Mouse (Mus musculus) adrenal gland, postnatal 36 days (tissue): ENCODE measurements around the gene Fbxw11. TPM values are rescaled to one million over a fixed set of nuclear protein-coding genes. Genes with fewer than 3 reads are reported as not detected.
"Not testable (repeated sequence)": the region's sequence is repeated elsewhere in the genome, so short reads cannot be mapped to it uniquely, and the experiment has no call there.

Source experiments
- DNase-seq, 2 experiments: peaks; one replicate each; pipeline ENCODE4 v3.0.0; 2021; ENCODE audit warnings: mixed read lengths in 1 of 2
- total RNA-seq, 2 experiments: library from RNA; stranded (reverse); gene quantifications; 2 replicates each; pipeline ENCODE4 v1.2.3; 2021

Gene Fbxw11
- total RNA-seq, 2 experiments from 2014 or later, result 107 to 111 TPM

DNA sequence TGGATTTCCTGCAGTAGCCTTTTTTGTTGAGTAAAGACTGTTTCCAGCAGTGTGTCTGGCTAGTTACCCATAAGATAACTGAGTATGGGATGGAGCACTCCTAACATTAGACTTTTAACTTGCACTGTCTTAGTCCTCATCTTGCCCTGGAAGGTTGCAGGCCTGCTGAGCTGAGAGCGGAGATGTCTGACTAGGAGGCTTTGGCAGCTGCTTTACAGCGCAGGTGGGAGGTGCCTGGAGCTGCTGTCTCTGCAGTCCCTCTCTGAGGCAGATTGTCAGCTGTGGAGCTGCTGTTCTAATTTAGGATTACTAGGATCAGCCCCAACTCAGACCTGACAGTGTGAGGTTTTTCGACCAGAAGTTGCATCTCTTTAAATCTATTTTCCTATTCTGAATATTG is 34.3 kb downstream of the Fbxw11 start:
- DNase-seq, result no peak

DNA sequence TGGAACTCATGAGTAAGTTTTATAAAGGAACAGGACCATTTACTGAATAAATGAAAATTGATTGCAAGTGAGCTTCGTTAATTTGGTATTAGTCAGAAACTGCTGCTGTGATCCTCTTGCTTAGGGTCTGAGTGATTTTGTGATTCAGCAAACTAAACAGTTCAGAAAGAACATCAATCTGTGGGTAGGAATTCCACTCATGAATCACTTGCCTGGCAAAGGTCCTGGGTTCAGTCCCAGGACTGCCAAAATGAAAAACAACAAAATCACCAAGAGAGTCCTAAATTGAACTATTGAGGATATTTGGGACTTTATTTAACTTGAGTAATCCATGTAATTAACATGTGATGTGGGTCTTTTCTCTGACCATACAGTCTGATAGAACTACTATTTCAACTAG is 35.3 kb downstream of the Fbxw11 start:
- peak; percentile 50 to 59 for DNase-seq

GRCm38 (mm10) chr11:32679091-32679490 is 36.6 kb downstream of the Fbxw11 start:
- DNase-seq, result not testable (repeated sequence)

DNA sequence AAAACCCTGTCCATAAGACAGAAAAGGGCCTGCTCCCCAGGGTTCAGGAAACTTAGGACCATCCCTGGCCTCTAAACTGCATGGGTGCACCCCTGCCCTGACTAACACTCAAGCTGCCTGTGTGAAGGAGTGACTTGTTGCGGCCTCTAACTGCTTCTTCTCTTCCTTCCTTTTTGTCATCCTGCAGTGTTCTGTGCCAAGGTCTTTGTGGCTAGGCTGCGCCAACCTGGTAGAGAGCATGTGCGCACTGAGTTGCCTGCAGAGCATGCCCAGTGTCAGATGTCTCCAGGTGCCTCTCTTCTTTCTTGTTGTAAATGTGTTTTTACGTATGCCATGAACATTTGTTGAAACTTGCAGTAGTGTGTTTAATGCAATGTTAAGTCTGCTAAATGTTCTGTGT is 37.5 kb downstream of the Fbxw11 start:
- DNase-seq, result peak; percentile 75 to 84

DNA sequence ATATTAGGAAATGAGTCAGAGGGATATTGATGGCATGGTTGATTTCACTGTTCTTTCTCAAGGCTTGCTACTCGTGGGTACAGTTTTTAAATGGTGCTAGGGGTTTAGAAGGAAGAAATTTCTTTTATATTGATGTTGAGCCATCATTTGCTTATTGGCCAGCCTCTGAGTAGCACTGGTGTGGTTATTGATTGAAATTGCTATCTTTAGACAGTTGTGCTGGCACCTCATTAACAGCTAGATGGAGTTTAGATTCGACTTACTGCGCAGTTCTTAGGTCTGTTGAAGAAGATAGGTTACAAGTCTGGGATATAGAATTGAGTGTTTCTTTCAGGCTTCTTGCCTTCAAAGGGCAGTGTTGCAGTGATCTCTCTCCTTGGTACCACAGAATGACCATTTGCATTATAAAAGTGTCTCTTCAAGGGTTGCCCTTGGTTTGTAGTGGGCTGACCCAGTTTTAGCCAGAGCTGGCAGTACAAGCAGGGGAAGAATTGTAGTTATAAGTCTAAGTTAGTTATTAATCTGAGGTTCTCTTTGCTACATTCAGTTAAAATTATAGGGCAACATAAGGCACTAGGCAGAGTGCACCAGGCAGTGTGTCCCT is 38.8 kb downstream of the Fbxw11 start:
- no peak for DNase-seq

DNA sequence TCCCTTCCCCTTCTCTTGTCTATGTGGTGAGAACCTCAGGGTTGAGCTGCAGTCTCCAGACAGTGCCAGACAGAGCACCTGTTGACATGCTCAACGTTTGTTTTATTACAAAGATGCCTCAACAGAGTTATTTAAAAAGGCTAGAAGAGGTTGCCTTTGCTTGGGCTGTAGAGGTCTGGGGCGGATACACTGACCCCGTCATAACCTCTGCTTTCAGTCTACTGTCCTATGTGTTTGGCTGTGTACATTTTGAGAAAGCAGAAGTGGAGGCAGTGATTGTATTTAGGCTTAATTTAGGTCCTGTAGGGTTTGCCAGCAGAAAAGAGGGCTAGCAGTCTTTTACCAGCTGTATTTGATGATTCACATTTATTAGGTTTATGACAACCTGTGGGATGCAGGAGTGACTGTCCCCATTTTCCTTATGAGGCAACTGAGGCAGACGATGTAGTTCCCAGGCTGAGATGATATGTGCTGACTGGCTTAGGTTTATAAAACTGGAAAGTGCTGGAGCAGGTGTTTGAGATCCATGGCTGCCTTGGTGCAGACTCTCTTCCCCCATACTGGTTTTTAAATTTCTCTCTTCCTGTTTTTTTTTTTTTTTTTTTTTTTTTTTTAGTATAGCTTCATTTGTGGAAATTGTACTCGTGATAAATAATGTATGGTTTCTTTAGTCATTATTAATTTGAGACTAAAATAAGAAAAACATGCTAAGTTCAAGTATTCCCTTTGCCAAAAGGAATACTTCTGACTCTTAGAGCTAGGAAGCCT is 40.0 kb downstream of the Fbxw11 start:
- no peak for DNase-seq

DNA sequence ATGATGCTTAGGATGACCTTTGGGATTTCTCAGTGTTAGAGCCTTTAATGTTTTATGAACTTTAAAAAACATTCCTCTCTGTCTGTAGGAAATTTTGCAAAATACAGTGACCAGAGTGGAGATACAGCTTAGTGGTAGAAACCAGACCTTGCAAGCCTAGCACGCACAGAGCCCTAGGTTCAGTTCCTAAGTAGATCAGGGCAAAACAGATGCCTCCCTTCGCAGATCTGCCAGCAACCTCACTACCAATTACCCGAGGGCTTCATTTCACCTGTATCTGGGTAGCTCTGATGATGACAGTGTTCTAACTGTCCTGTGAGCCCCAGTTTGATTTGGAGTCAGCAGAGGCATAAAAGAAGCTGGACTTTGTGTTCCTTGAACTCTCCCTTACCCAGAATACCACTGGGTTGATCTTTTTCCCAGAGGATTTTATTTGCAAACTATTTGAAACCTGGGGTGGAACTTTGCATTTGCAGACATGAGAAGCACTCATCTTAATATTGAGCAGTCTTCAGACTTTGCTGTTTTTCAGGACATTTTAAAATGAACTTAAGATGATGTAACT is 42.2 kb downstream of the Fbxw11 start:
- DNase-seq, result no peak

- no peak for DNase-seq
Measured at GRCm38 (mm10) chr11:32688245-32688855, 45.8 kb downstream of the Fbxw11 start.

DNA sequence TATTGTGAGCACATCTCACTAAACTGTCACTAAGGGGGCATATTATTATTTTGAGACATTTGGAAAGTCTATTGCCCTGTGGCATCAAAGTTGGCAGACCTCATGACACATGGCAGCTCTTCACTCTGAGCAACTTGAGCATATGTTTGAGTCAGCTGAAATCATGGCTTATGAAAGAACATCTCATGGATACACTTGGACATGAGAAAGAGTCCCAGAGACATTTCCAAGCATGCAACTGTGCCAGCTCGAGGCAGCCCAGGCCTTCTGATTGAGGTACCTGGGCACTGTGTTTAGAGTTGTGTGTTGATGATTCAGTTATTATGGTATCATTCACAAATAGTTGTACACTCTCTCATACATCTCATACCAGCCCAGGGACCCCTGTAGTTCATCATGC is 47.0 kb downstream of the Fbxw11 start:
- no peak for DNase-seq

- no peak for DNase-seq
Measured at GRCm38 (mm10) chr11:32692834-32693233, 50.3 kb downstream of the Fbxw11 start.

DNA sequence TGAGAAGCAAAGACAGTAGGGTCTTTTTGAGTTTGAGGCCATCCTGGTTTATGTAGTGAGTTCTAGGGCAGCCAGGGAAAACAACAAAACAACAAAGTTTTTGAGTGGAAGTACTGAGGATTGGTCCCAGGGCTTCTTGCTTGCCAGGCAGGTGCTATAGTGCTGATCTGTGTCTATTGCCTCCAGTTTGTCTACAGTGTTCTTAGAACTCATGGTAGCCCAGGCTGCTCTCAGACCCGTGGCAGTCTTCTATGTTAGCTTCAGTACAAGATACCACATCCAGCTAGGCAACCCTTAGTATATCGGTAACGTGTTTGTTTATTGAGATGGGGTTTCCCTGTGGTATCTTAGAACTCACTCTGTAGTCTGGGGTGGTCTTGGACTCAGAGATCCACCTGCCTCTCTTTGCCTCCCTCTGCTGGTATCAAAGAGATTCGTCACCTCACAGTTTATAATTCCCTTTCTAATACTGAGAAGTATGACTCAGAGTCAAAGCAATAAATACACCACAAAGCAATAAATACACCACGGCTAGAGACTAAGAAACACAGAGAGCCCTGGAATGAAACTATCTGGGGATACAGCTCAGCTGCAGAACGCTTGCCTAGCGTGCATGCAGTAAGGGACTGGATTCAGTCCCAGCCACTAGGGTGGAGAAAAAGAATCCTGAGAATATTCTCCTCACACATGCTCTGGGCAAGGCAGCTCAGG is 51.1 kb downstream of the Fbxw11 start:
- no peak for DNase-seq

- DNase-seq, result not testable (repeated sequence)
Measured at GRCm38 (mm10) chr11:32694322-32695003, 51.9 kb downstream of the Fbxw11 start.

GRCm38 (mm10) chr11:32696446-32697090 is 54.0 kb downstream of the Fbxw11 start:
- DNase-seq, result no peak

DNA sequence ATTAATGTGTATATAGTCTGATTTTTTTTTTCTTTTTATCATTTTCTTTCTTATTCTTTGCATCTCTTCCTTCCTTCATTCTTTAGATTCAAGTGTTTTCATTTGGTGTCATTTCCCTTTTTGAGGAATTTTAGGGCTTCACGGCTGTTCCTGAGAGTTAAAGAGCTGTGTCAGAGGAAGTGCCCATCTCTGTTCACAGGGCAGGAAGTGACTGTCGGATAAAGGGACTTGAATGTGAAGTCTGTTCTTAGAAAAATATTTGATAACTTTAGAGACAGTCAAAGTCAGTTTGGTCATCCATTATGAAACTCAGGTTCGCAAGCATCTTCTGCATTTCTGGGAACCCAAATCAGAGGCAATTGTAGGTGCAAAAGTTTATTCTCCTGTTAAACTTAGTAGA is 55.2 kb downstream of the Fbxw11 start:
- DNase-seq, result no peak

DNA sequence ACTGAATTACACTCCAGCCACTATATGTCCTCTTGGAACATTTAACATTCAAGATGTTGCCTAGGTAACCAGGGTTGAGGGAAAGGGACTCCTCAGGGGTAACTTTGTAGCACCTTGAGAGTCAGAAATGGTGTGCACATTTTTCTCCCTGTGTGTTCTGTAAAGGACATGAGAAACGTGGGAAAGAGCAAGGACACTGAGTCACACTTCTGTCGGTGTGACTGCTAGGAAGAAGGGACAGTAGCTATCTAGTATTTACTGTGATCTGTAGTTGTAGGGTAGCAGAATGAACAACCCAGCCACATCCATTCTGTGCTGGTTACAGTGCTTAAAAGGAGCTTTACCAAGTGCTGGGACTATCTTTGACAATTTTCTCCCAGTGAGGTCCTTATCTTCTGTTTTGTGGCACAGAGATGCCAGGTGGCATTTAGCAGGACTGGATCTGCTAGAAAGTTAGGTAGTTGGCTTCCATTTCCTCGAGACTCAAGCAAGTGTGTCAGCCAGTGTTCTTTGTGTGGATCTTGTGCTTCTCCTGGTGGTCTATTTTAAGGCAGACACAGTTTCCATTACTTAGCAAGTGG is 57.5 kb downstream of the Fbxw11 start:
- DNase-seq, result no peak

- DNase-seq, result no peak
Measured at GRCm38 (mm10) chr11:32701566-32701965, 59.0 kb downstream of the Fbxw11 start.

DNA sequence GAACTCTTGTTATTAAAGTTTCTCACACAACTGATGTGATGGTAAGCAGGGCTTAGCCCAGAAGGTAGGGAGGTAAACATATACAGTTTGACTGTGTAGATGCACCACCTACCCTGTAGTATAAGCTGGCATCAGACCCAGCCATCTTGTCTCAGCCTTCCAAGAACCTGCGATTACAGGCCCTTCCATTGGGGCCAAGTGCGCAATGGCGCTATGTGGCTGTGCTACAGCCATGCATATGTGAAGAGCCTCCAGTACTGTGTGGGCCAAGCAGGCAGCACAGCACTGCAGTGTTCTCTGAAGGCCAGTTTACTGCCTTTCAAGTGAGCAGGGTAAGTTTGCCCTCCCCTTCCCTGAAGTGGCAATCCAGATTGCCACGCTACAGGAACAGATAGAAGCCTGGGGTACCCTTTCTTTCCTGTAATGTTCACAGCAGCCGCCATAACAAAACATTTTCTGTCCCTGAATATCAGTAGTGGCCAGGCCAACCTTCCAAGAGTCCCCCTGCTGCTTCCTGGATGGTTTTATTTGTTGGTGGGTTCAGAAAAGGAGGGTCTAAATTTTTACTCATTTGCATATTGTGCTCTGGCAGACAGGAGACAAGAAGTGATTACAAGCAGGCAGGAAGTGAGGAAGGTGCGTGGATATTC is 61.8 kb downstream of the Fbxw11 start:
- no peak for DNase-seq

GRCm38 (mm10) chr11:32706406-32706993 is 64.0 kb downstream of the Fbxw11 start:
- peak; percentile 25 to 30 for DNase-seq

GRCm38 (mm10) chr11:32707481-32707880 is 65.0 kb downstream of the Fbxw11 start:
- no peak for DNase-seq
